Mouse (Mus musculus): ENCODE measurements around the gene Ikzf3.

DNA sequence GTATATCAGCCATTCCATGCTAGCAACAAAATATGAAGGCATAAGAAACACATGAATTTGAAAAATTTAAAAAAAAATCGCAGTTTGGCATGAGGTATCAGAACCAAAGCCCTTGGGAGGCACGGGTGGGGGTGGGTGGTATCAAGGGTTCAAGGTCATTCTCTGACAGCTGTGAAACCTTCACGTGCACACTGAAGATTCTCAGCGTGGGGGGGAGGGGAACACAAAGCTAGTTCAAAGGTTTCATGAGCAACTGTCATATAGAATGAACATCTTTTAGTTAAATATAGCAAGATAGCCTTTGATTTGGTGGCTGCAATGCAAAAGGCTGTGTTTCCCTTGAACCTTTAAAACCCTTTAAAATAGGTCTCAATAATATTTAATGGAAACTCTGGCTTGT lies 20.7 kb downstream of the Ikzf3 start:
- TF ChIP-seq USF1 (IDR thresholded peaks at IDR 0.05; ENCODE audit: low read depth), result no peak
- no peak for TF ChIP-seq TCF12 (IDR thresholded peaks at IDR 0.05; ENCODE audit: insufficient read depth, poor library complexity, severe bottlenecking)
